Mouse (Mus musculus) intestine, postnatal 0 days (tissue): ENCODE results near the gene 4932411N23Rik. TPM values are rescaled to one million over a fixed set of nuclear protein-coding genes. Genes with fewer than 3 reads are reported as not detected.
"Not testable (repeated sequence)": the region's sequence is repeated elsewhere in the genome, so short reads cannot be mapped to it uniquely, and the experiment has no call there.

Experiments used
- ATAC-seq: fragments of 200-750 bp; cut with Nextera tagmentation; 2 replicates; pipeline ENCODE4 v1.8.0; 2017; ENCODE audit warnings: mild to moderate bottlenecking, moderate TSS enrichment, moderate library complexity
- H3K27ac ChIP-seq: fragments of 300-500 bp; sonication (generic); 2 replicates; pipeline ENCODE4 v1.5.1; 2014; ENCODE audit warnings: mild to moderate bottlenecking, low read depth, low read length, moderate library complexity
- H3K27me3 ChIP-seq: fragments of 300-500 bp; sonication (generic); replicated peaks from 2 replicates; pipeline ENCODE4 v1.6.1; 2014; ENCODE audit warnings: low read length, mixed read lengths; ENCODE audit not compliant: control insufficient read depth, insufficient read depth
- H3K36me3 ChIP-seq: fragments of 300-500 bp; sonication (generic); 2 replicates; pipeline ENCODE4 v1.6.1; 2014; ENCODE audit warnings: mild to moderate bottlenecking, moderate library complexity; ENCODE audit not compliant: control insufficient read depth, insufficient read depth
- H3K4me1 ChIP-seq: fragments of 300-500 bp; sonication (generic); replicated peaks from 2 replicates; pipeline ENCODE4 v1.6.1; 2014; ENCODE audit warnings: antibody characterized with exemption, low read length, mixed read lengths; ENCODE audit not compliant: control insufficient read depth, insufficient read depth
- H3K4me2 ChIP-seq: fragments of 300-500 bp; sonication (generic); replicated peaks from 2 replicates; pipeline ENCODE4 v1.6.1; 2014; ENCODE audit warnings: low read depth, mild to moderate bottlenecking, moderate library complexity
- H3K4me3 ChIP-seq: fragments of 300-500 bp; sonication (generic); 2 replicates; pipeline ENCODE4 v1.5.1; 2014; ENCODE audit warnings: low read depth, low read length
- H3K9ac ChIP-seq: fragments of 300-500 bp; sonication (generic); 2 replicates; pipeline ENCODE4 v1.6.1; 2014; ENCODE audit warnings: mild to moderate bottlenecking, low read depth, low read length
- H3K9me3 ChIP-seq: fragments of 300-500 bp; sonication (generic); 2 replicates; pipeline ENCODE4 v1.6.1; 2016; ENCODE audit warnings: mixed run types; ENCODE audit not compliant: control insufficient read depth
- CTCF ChIP-seq: sonication (generic); IDR thresholded peaks from 2 replicates; pipeline ENCODE4 v1.5.1; 2016; ENCODE audit warnings: low read depth, mild to moderate bottlenecking, control low read depth, antibody characterized with exemption, moderate library complexity
- WGBS: fragments of 180-500 bp; shearing (Covaris S2); extraction: QIAGEN DNeasy Blood & Tissue Kit; methylation state at CpG from one replicate; pipeline ENCODE4 v1.1.7; 2014; 5-methylcytosine and 5-hydroxymethylcytosine counted together
- polyA plus RNA-seq: library from polyadenylated mRNA; unstranded; fragments of >200 nt; fragmentation: Nextera tagmentation; extraction: Ambion mirVana; gene quantifications from 2 replicates; pipeline ENCODE4 v1.2.1, GENCODE M21; 2015

Gene 4932411N23Rik
- not detected in 2 replicates for polyA plus RNA-seq

DNA sequence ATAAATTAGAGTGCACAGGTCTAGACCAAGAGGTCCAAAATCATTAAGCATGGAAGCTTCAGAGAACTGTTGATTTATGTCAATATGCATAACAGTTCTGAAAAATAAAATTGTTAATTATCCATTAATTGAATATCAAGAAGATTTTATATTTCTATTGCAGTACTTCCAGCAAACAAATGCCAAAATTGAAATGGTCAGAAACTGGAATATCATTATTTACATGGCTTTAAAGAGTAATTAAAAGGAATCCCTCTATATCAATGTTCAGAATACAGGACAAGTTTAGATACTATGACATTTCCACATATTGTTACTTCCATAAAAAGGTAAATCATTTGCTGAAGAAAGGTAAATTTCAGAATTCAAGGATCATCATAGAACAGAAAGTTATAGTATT, at the start of gene 4932411N23Rik:
TSS of gene 4932411N23Rik (minus strand) at position 101 of the 400 bp plus-strand sequence.
- TF ChIP-seq CTCF = no peak
- ATAC-seq = no peak
- Histone ChIP-seq H3K4me3 (no peak within 1 kb of the TSS), H3K9me3 (no peaks in the 10 kb centered on the region), H3K27ac (no peak within 1 kb of the TSS), H3K27me3 (no peaks in the 10 kb centered on the region), H3K4me1 (no peaks in the 10 kb centered on the region), H3K36me3 (no peaks in the 10 kb centered on the region), H3K4me2 (no peak within 1 kb of the TSS), H3K9ac (no peak within 1 kb of the TSS)

DNA sequence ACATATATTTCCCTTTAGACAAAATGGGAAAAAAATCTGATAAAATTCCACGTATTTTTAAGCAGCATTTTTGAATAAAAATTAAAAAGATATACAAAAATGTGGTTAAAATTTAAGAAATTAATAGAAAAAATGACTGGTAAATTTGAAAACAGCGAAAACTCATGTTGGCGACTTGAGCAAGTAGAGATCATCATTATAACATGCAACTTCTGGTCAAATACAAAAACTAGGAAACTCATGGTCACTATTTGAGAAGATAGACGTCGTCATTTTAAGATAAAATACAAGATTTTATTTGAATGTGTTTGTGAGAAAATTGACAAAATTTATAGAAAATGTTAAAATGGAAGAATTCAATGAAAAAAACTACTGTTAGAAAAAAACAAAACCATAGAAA, 35.8 kb downstream of the 4932411N23Rik start:
- ATAC-seq = no peak
- Histone ChIP-seq H3K4me3 (no peak overlapping the region), H3K27me3 (no peaks in the 10 kb centered on the region), H3K9ac (no peak overlapping the region), H3K9me3 (no peaks in the 10 kb centered on the region), H3K4me1 (no peaks in the 10 kb centered on the region), H3K4me2 (no peak overlapping the region), H3K36me3 (no peaks in the 10 kb centered on the region), H3K27ac (no peak overlapping the region)
- WGBS = 82% methylated on average over 5 of the region's 5 CpGs
- TF ChIP-seq CTCF = no peak

- H3K9me3 ChIP-seq, H3K27me3 ChIP-seq, H3K36me3 ChIP-seq, H3K4me3 ChIP-seq, H3K4me2 ChIP-seq, ATAC-seq, H3K27ac ChIP-seq, H3K4me1 ChIP-seq, H3K9ac ChIP-seq: not testable (repeated sequence)
- WGBS = 82% methylated on average over 5 of the region's 6 CpGs
These were observed 38.0 kb downstream of the 4932411N23Rik start for GRCm38 (mm10) chrX:126777643-126778042.

- H3K27me3 ChIP-seq, H3K27ac ChIP-seq, H3K4me3 ChIP-seq, H3K36me3 ChIP-seq, H3K4me2 ChIP-seq, ATAC-seq, H3K4me1 ChIP-seq, H3K9ac ChIP-seq, H3K9me3 ChIP-seq: not testable (repeated sequence)
- 72% methylated on average over 5 of the region's 5 CpGs for WGBS
These were observed 40.8 kb downstream of the 4932411N23Rik start for GRCm38 (mm10) chrX:126774846-126775245.

- not testable (repeated sequence) for H3K4me3 ChIP-seq, H3K9me3 ChIP-seq, H3K9ac ChIP-seq, ATAC-seq, H3K27ac ChIP-seq, H3K4me1 ChIP-seq, H3K36me3 ChIP-seq, H3K4me2 ChIP-seq, H3K27me3 ChIP-seq
- WGBS = 73% methylated on average over 5 of the region's 6 CpGs
These were observed 42.2 kb downstream of the 4932411N23Rik start for GRCm38 (mm10) chrX:126773511-126773910.

Other genes starting within 250 kb of the 4932411N23Rik start
- gene Gm382, start 224.1 kb upstream of the 4932411N23Rik start, polyA plus RNA-seq = not detected in 2 replicates